Mouse (Mus musculus): ENCODE results near the gene Slc16a13. TPM values are rescaled to one million over a fixed set of nuclear protein-coding genes. Genes with fewer than 3 reads are reported as not detected.

Slc16a13 gene
- polyA plus RNA-seq, 1 experiment from 2014 or later, result 4.5 TPM

- WGBS, result 52% methylated on average over 4 of the region's 4 CpGs
- Histone ChIP-seq H3K4me3 (ENCODE audit: low read depth, low read length) (peak overlapping the region; percentile 46), H3K9ac (replicated peaks; ENCODE audit: low read depth) (peak overlapping the region; percentile 68), H3K9me3 (ENCODE audit: low read length) (no peaks in the 10 kb centered on the region), H3K4me2 (replicated peaks; ENCODE audit: low read depth, low read length) (peak overlapping the region; percentile 58), H3K4me1 (ENCODE audit: insufficient read depth, low read depth, low read length) (peaks cover 18% of the 10 kb centered on the region), H3K27ac (ENCODE audit: low read length) (peak overlapping the region; percentile 93), H3K36me3 (ENCODE audit: insufficient read depth, low read length) (no peaks in the 10 kb centered on the region), H3K27me3 (replicated peaks; ENCODE audit: insufficient read depth, low read length) (peaks cover 11% of the 10 kb centered on the region; the same call in 1 of the 2 replicates)
- DNase-seq (ENCODE audit: low spot score) (peak; percentile 45), ATAC-seq (no peak)
- TF ChIP-seq CTCF (IDR thresholded peaks at IDR 0.05) (no peak), EP300 (IDR thresholded peaks at IDR 0.05) (no peak)
Measured at GRCm38 (mm10) chr11:70227661-70228245, 6.9 kb upstream of the Slc16a13 start.

DNA sequence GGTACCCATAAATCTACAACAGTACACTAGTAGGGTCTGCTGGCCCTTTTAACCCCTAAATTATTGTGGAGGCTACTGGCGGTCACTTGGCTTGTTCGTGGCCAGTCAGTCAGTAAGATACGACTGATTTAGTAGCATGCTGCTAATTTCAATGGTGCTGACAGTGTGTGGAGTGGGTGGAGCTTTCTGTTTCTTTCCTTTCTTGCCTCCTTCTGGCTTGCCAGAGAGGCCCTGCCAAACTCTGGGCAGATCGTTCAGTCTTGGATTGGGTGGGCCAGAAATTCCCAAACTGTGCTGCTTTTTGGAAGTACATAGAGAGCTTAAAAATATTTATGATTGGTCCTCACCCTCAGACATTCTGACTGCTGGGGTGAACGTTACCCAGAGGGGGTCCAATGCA lies 6.3 kb upstream of the Slc16a13 start:
- Histone ChIP-seq H3K9me3 (ENCODE audit: low read length) (no peaks in the 10 kb centered on the region), H3K9ac (replicated peaks; ENCODE audit: low read depth) (peak overlapping the region; percentile 68; the same call in 1 of the 2 replicates), H3K4me3 (ENCODE audit: low read depth, low read length) (peak overlapping the region; percentile 46), H3K4me2 (replicated peaks; ENCODE audit: low read depth, low read length) (peak overlapping the region; percentile 58), H3K27me3 (replicated peaks; ENCODE audit: insufficient read depth, low read length) (peaks cover 11% of the 10 kb centered on the region; the same call in 1 of the 2 replicates), H3K4me1 (ENCODE audit: insufficient read depth, low read depth, low read length) (peaks cover 18% of the 10 kb centered on the region), H3K27ac (ENCODE audit: low read length) (peak overlapping the region; percentile 81), H3K36me3 (ENCODE audit: insufficient read depth, low read length) (no peaks in the 10 kb centered on the region)
- no peak for ATAC-seq
- DNase-seq (ENCODE audit: low spot score), result peak; percentile 25
- TF ChIP-seq EP300 (IDR thresholded peaks at IDR 0.05) (no peak), CTCF (IDR thresholded peaks at IDR 0.05) (no peak)
- WGBS, result 25% methylated on average over 5 of the region's 5 CpGs

- 10% methylated on average over 18 of the region's 18 CpGs for WGBS
- H3K4me3 ChIP-seq (ENCODE audit: low read depth, low read length), result peak overlapping the region; percentile 46
Measured at GRCm38 (mm10) chr11:70226602-70226890, 5.7 kb upstream of the Slc16a13 start.

GRCm38 (mm10) chr11:70225798-70226601 lies 5.1 kb upstream of the Slc16a13 start:
- Histone ChIP-seq H3K27ac (ENCODE audit: low read length) (peak overlapping the region; percentile 81), H3K27me3 (replicated peaks; ENCODE audit: insufficient read depth, low read length) (peaks cover 11% of the 10 kb centered on the region; the same call in 1 of the 2 replicates), H3K4me2 (replicated peaks; ENCODE audit: low read depth, low read length) (peak overlapping the region; percentile 58), H3K9ac (replicated peaks; ENCODE audit: low read depth) (peak overlapping the region; percentile 68; the same call in 1 of the 2 replicates), H3K4me3 (ENCODE audit: low read depth, low read length) (peak overlapping the region; percentile 46), H3K9me3 (ENCODE audit: low read length) (no peaks in the 10 kb centered on the region), H3K4me1 (ENCODE audit: insufficient read depth, low read depth, low read length) (peaks cover 25% of the 10 kb centered on the region), H3K36me3 (ENCODE audit: insufficient read depth, low read length) (no peaks in the 10 kb centered on the region)
- peak; percentile 36; the same call in 1 of the 2 replicates for TF ChIP-seq CTCF (IDR thresholded peaks at IDR 0.05)
- no peak for TF ChIP-seq EP300 (IDR thresholded peaks at IDR 0.05)
- WGBS, result 25% methylated on average over 27 of the region's 27 CpGs
- ATAC-seq (no peak), DNase-seq (ENCODE audit: low spot score) (no peak)

More at GRCm38 (mm10) chr11:70226602-70226890, 5.7 kb upstream of the Slc16a13 start:
- H3K36me3 ChIP-seq (ENCODE audit: insufficient read depth, low read length), result no peaks in the 10 kb centered on the region
- peak overlapping the region; percentile 68; the same call in 1 of the 2 replicates for H3K9ac ChIP-seq (replicated peaks; ENCODE audit: low read depth)
- peaks cover 21% of the 10 kb centered on the region for H3K4me1 ChIP-seq (ENCODE audit: insufficient read depth, low read depth, low read length)
- no peaks in the 10 kb centered on the region for H3K9me3 ChIP-seq (ENCODE audit: low read length)
- ATAC-seq, result no peak
- H3K4me2 ChIP-seq (replicated peaks; ENCODE audit: low read depth, low read length), result peak overlapping the region; percentile 58
- peaks cover 11% of the 10 kb centered on the region; the same call in 1 of the 2 replicates for H3K27me3 ChIP-seq (replicated peaks; ENCODE audit: insufficient read depth, low read length)
- DNase-seq (ENCODE audit: low spot score), result peak; percentile 66
- TF ChIP-seq CTCF (IDR thresholded peaks at IDR 0.05) (no peak), EP300 (IDR thresholded peaks at IDR 0.05) (no peak)
- peak overlapping the region; percentile 81 for H3K27ac ChIP-seq (ENCODE audit: low read length)

- Histone ChIP-seq H3K9ac (replicated peaks; ENCODE audit: low read depth) (no peak overlapping the region), H3K4me1 (ENCODE audit: insufficient read depth, low read depth, low read length) (peaks cover 26% of the 10 kb centered on the region), H3K9me3 (ENCODE audit: low read length) (no peaks in the 10 kb centered on the region), H3K4me2 (replicated peaks; ENCODE audit: low read depth, low read length) (no peak overlapping the region), H3K27me3 (replicated peaks; ENCODE audit: insufficient read depth, low read length) (no peaks in the 10 kb centered on the region), H3K36me3 (ENCODE audit: insufficient read depth, low read length) (no peaks in the 10 kb centered on the region), H3K27ac (ENCODE audit: low read length) (peak overlapping the region; percentile 81), H3K4me3 (ENCODE audit: low read depth, low read length) (no peak overlapping the region)
- ATAC-seq, result peak; percentile 49
- TF ChIP-seq EP300 (IDR thresholded peaks at IDR 0.05), result peak; percentile 96
- TF ChIP-seq CTCF (IDR thresholded peaks at IDR 0.05), result no peak
- peak; percentile 75 for DNase-seq (ENCODE audit: low spot score)
- 62% methylated on average over 9 of the region's 9 CpGs for WGBS
Measured at GRCm38 (mm10) chr11:70223724-70224123, 2.9 kb upstream of the Slc16a13 start.

All from lung, postnatal 0 days (tissue).